Mouse (Mus musculus) layer of hippocampus, adult 9-10 months (tissue): ENCODE results near the gene Aebp1.

Experiments used
- DNase-seq: peaks from one replicate; pipeline ENCODE4 v3.0.0; 2022; ENCODE audit warnings: low spot score

Aebp1 gene

DNA sequence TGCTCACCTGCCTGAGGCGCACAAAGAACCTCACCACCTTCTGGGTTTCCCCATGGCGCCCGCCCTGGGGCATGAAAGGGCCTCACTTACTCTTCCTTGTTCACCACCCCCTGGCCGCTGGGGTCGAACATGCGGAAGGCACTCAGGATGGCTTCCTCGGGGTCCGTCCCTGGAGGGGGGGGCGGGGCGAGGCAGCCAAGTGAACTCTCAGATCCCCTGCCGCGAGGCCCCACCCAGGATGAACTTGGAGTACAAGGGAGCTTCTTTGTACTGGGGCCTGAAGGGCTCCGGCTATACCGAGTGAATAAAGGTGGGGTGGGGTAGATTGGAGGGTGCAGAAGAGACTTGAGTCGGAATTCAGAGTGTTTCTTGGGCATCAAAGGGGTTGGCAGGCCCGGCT lies 35.5 kb downstream of the Aebp1 start:
- DNase-seq, result no peak

DNA sequence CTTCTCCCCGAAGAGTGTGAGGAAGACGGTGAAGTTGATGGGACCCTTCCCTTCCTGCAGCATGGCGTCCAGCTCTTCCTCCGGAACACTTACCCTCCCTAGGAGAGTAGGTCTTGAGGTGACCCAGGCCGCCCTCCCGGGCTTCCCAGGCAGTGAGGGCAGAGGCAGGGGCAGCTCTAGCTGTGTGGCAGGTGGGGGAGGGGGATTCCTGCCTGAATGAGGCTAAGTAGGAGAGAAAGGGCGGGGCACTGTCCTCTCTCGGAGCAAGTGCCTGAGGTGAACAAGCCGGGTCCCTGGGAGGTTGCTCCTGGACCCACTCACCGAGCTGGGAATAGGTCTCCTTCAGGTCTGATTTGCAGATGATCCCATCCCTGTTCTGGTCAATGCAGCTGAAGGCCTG lies 36.1 kb downstream of the Aebp1 start:
- DNase-seq, result no peak

DNA sequence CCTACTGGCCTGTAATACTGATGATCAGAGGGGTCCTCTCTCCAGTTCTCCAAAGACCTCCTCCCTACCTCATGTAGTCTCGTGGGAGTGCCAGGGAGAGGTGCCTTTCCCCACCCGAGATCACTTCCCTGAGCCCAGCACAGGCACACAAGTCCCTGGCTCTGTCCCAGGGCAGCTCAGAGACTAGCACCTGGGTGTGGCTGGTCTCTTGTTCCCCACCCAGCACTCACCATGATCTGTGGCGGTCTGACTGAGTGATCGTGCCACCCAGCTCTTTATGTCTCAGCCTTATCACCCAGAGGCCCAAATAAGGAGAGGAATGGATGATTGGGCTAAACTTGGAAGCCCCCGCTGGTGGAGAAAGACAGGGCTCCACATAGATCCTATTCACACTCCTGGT lies 36.8 kb downstream of the Aebp1 start, which contains the start of gene Myl7:
TSS of gene Myl7 (minus strand) at position 252 of the 400 bp plus-strand sequence.
- DNase-seq, result no peak

DNA sequence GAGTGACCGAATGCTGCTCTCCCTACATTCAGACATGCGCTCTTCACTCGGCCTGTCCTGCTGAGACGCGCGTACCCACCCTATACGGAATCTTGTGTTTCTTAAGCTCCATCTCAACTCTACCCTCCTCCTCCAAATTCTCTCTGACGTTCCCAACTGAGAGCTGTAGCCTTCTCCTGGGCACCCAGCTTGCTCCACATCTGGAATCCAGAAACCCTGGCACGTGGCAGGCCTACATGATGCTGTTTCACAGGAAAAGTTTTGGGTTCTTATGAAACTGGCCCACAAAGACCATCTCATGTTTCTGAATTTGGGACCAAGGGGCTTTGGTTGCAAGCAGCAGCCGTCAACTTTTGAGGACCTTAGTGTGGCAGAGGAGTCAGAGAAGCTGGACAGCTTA lies 37.5 kb downstream of the Aebp1 start:
- DNase-seq, result no peak

DNA sequence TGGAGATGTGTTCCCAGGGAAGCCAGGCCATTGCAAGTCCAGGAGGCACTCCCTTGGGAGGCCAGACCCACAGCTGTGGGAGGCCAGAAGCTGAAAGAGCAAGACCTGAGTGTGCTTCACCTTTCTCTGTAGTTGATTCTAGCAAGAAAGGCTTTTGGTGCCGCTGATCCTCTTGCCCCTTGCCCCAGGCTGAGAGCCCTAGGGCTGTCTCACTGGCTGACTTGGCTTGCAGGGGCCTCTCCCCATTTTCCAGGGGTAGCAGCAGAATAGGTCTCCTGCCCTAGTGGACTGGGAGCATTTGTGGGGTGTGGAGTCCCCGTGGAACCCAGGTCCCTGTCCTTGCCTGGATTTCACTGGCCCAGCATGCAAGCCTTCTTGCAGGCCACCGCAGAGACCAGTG lies 39.6 kb downstream of the Aebp1 start:
- DNase-seq, result no peak

DNA sequence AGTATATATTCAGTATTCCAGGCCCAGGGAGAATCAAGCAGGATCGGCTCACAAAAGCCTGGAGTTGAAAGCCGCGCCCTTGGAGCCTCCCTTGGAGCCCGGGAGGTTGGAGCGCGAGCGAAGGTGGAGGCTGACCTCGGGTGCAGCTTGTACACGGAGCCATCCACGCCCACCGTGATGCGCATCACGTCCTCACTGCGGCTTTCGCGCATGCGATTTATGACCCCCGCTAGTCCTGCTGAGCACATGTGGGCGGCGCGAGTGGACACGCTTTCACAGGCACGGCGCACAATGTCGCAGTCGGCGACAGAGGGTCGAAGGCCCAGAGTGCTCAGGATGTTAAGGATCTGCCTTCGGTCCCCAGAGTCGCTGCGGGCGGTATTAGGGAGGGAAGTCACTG lies 40.2 kb downstream of the Aebp1 start:
- no peak for DNase-seq

DNA sequence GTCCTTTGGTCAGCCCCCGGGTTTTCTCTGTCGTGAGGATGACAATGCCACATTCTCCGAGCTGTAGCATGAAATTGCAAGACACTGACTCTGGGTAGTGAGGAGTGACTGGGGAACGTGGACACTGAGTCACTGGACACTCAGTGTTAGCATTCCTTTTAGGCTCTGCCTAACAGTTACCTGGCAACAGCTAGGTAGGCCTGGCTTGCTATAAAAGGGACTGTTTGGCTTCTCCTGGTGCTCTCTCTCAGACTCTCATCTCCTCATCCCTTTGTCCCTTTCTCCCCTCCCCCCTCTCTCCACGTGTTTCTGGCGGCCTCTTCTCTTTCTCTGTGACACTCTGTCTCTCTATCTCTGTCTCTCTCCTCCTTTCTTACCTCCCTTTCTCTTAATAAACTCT lies 40.6 kb downstream of the Aebp1 start:
- DNase-seq, result no peak

DNA sequence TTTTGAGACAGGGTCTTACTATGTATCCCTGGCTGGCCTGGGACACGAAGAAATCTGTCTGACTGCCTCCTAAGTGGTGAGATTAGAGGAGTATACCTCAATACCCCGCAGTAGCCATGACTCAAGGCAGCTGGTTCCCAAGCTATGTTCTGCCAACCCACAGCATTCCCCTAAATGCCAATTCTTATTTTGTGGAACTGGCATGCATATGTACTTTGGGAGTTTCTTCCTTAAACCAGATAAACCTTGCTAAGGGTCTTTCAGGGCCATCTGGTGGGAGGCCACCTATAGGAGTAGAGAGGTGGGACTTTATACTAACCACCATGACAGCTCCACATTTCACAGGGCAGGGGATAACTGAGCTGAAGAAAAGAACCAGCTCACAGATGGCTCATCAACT lies 42.1 kb downstream of the Aebp1 start:
- DNase-seq, result no peak

DNA sequence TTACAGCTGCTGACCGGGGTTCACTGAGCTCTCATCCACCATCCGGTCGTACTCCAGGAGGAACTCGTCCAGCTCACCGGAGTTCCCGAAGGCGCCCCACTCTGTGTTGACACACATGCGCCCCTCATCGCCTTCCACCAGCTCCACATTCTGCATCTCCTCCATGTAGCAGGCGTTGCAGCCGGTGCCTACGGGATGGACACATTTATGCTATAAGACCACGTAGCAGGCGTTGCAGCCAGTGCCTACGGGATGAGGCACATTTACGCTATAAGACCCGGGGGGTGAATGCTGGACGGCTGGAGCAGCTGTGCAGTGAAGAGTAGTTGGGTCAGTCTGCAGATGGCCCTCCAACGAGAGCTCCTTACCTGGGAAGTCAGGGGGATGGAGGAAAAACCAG lies 42.6 kb downstream of the Aebp1 start:
- no peak for DNase-seq

DNA sequence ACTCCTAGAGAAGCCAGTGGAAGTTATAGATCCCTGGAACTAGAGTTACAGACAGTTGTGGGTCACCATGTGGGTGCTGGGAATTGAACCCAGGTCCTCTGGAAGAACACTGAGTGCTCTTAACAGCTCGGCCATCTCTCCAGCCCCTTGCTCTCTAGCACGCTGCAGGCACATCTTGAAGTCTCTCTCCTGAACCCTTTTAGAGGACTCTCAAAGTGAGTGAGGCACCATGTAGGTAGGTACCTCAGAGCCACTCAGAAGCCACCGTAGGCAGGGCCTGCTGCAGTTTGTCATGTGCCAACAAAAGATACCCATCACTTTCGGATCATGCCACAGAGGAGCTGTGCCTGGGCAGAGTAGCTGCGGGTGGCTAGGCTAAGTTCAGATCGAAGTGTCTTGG lies 43.1 kb downstream of the Aebp1 start:
- DNase-seq, result no peak

DNA sequence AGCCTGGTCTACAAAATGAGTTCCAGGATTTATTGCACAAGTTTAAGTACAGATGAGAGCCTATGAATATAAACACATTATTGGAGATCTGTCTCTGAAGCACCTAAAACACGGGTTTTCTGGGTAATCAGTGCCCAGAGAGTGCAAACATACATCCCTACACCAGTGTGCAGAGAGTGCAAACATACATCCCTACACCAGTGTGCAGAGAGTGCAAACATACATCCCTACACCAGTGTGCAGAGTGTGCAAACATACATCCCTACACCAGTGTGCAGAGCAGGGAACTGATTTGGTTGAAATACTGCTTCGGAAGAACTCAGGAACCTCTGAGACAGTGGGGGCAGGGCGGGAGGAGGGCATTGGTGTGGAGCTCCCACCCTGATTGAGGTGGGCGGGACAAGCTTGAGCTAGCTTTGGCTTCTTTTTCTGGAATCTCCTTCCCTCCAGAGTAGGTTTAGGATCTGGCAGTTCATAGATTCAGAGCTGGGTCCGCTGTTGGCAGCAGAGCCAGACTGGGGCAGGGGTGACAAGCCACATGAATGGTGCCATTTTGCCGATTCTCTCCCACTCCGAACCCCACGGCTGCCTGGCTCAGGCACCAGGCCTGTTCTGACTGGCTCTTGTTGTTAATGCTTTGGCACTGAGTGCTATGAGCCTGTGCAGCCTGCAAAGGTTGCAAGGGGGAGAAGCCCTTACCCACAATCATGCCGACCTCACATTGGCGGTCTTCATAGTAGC lies 44.2 kb downstream of the Aebp1 start:
- no peak for DNase-seq

DNA sequence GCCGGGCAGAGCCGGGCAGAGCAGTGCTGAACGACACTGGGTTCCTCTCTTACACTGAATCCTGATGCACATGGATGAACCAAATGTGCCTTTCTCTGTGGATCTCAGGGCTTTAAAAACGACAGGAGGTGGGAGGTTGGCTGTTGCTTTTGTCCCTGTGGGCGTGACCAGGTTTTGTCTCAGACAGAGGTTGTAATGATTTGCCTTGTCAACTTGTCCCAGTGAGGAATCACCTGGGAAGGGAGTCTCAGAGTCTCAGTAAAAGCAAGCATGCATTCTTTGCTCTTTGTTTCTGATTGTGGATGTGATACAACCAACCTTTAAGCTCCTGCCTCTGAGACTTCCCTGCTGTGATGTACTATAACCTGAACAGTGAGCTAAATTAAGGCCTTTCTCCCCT lies 45.3 kb downstream of the Aebp1 start:
- no peak for DNase-seq

DNA sequence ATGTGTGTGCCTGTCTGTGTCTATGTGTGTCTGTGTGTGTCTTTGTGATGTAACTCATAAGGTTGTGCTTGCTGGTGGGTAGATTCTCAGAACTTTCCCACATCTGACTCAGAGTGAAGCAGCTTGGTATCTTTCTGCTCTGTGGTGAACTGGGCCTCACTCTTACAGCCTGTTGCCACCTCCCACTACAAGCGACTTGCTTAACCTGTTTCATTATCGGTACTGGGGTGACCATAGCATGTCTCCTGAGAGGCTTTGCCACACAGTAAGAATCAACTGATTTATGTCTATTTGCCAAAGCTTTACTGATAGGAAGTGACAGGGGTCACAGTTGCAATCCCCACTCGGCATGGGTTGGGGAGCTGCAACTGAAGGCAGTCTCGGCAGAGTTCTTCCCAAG lies 46.9 kb downstream of the Aebp1 start:
- no peak for DNase-seq

DNA sequence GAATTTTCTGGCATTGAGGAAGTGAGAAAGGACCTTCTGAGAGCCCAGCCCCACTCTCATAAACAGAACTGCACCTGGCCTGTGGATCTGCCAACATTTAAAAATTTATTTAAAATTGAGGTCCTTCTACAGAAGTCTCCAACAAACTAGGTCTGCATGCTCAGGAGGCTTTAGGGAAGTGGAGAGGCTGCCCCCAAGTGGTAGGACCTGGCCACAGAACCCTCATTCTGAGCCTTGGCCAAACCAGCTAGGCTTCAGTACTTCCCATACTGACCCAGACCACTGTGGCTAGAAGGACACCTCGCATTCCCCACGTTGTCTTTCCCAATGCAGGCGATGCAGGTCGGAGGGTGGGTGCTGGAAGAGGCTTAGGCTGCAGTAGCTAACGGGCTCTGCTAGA lies 50.9 kb downstream of the Aebp1 start:
- peak; percentile 39 for DNase-seq

DNA sequence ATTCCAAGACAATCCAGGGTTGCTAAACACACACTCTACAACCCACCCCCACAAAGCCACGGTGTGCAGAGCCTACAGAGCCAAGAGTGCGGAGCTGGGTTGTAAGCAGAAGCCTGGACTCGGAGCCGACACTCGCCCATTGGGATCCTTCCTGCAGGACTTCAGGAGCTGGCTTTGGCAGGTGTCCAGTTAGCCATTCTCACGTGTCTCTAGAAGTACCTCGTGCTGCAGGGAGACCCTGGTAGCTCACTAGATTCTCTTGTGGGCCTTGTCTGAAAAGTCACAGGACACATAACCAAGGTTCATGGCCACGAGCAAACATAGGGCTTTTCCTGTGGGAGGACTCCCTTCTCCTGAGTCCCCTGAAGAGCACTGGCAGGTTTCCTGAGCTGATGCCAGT lies 51.5 kb downstream of the Aebp1 start:
- no peak for DNase-seq

DNA sequence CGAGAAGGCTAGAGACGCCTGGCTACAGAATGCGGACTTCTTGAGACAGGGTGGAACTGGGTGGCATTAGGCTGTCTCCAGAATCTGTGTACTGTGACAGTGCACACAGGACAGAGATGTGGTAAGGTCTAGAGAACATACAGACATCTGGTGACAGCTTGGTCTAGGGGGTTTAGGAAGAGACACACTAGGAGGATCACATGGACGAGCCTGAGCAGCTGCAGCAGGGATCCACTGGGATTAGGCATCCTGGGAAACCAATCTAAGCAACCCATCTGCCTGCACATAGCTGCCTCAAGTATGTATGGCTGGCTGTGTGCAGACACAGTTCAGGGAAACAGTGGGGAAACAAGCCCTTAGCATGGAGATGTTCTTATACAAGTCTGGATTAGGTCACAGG lies 52.2 kb downstream of the Aebp1 start:
- no peak for DNase-seq

DNA sequence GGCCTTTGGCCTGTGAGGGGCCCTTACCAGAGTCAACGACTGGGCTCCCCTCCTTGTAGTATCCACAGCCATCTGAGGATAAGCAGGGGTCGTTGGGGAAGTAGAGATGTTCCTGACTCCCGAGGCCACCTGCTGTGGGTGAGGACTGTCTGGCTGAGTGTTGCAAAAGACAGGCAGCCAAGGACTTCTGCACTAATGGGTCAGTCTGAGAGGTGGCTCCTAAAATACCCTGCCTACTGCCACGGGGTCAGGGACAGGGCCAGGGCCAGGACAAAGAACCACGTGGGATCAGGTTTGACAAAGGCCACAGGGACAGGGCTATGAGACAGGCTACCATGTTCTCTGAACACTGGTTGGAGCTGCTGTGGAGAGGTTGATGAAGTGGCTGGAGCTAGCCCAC lies 53.2 kb downstream of the Aebp1 start:
- no peak for DNase-seq

DNA sequence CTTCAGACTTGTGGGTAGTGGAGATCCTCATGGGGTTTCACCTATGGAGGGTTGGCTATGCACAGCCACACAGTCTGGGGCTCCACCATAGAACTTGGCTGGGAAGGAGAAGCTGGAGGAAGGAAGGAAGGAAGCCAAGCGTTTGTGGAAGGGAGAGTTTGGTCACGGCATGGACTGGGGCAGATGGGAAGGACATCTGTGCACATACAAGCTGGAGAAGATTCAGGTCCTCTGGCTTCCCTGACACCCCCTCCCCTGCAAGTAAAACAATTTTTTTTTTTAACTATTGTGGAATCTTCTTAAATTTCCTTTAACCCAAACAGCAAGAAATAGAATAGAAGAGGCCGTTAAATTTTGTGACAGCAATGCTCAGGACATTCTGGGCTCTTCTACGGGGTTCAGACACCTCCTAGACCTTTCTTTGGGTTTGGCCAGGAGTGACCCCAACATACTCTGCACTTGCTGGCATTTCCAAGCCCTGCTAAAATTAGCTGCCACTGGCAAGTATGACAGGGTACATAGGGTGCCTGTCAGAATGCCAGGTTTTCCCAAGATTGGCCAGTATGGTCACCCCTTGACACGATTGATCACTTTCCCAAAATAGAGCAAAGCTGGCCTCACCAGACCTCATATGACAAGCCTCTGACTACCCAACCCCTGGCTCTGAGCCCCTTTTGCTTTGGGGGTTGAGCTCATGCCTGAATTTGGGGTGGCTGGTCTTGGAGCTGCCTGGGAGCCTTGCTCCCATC lies 53.9 kb downstream of the Aebp1 start:
- no peak for DNase-seq

DNA sequence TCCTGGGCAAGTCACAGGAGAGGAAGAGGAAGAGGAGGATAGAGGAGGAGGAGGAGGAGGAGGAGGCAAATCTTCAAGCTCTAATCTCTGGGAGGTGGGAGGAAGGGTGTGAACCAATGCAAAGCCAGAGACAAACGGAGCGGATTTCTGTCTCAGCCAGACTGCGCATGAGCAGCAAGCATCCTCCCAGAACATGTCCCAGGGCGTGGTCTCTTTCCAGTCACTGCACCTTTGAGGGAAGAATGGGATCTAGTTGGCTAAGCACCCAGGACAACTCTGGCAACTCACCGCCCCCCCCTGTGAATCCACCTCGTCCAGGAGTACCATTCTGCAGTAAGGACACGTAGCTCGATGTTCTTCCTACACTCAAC lies 54.4 kb downstream of the Aebp1 start:
- DNase-seq, result no peak

DNA sequence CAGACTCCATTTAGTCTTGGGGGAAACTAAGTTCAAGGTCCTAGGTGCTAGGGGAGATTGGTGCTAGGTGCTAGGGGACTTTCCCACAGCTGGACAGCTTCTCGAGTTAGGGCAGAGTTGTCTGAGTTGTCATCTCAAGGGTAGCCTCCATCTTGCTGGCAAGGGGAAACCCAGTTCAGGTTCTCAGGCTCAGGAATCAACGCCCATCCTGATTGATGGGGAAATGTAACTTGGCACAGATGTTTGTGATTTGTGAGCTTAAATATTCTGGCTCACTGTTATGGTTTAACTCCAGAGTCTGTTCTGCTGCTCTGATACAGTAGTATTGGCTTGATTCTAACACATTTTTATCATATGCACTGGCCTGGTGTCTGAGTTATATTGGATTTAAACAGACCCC lies 56.4 kb downstream of the Aebp1 start:
- DNase-seq, result no peak

DNA sequence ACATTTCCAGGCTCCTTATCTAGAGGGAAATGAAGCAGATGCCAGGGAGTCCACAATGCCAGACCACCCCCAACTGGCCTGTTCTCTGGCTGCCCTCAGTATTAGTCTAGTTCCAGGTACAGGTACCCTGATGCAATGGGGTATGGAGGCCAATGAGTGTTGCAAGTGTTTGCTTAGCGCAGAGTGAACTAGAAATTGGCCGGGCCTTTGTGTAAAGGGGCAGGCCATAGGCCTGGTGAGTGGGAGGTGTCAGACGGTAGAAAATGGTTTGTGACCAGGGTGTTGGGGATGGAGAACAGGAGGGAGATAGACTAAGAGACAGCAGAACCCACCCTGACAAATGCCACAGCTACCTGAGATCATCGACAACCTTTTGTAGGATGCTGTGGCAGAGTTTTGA lies 57.9 kb downstream of the Aebp1 start:
- DNase-seq, result no peak

DNA sequence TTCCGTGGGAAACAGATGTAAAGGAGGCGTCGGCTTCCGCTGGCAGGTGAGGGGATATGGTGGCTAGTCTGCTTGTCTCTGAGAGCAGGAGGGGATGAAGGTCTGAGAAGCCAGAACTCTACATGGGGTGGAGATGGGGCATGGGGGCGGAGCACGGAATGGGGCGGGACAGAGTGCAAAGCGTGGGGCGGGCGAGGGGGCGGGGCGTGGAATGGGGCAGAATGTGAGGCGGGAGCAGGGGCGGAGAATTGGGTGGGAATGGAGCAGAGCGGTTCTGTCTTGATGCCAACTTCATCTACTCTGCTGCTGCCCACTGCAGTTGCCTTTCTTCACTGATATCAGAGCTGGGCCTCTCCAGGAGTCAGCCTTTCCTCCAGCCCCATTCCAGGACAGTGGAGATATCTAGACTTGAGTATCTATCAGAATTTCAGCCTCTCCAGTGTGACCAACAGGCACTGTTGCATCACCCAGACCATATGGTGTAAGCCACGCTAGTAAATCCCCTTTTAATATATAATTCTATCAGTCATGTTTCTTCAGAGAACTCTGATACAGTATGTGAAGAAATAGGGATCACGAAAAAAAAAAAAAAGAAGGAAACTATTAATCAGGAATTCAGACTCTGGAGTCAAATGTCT lies 58.7 kb downstream of the Aebp1 start:
- DNase-seq, result no peak
